Mouse (Mus musculus) Patski (cell line): ENCODE data around the gene Spata9. TPM values are rescaled to one million over a fixed set of nuclear protein-coding genes. Genes with fewer than 3 reads are reported as not detected.
A peak's percentile ranks its signal among the peaks of the same experiment; 100 is the strongest.

Source experiments
- ATAC-seq: fragments of 100-300 bp; one replicate; pipeline ENCODE4 v1.8.0; 2021
- CTCF ChIA-PET: fragments of 350-600 bp; sonication (Branson Sonifier 250); formaldehyde crosslinking; loops from one replicate; lab custom pipeline; 2022; ENCODE audit warnings: inconsistent platforms; lab: Charles Lee
- POLR2A ChIA-PET: fragments of 350-600 bp; sonication (Branson Sonifier 250); formaldehyde crosslinking; loops from one replicate; lab custom pipeline; 2022; ENCODE audit warnings: antibody characterized with exemption, inconsistent platforms; lab: Charles Lee
- DNase-seq: peaks from one replicate; pipeline ENCODE4 v3.0.0-alpha.2; 2011; ENCODE audit warnings: low read depth, low spot score
- H3K27me3 ChIP-seq: fragments of 371-371 bp; one replicate; pipeline ENCODE4 v1.5.1; 2021
- CTCF ChIP-seq: fragments of 100-300 bp; IDR thresholded peaks from one replicate; pipeline ENCODE4 v1.5.1; 2021
- in situ Hi-C: fragments of 300-500 bp; cut with MboI; formaldehyde crosslinking; loops from 3 replicates; pipeline ENCODE4 v1.11.1; 2018; ENCODE audit warnings: low pct_unique_long_range_greater_than_20kb, mixed read lengths
- polyA plus RNA-seq: library from polyadenylated mRNA; unstranded; gene quantifications from one replicate; pipeline ENCODE4 v1.2.3, GENCODE M21; 2021

The Spata9 gene
- polyA plus RNA-seq, 1 experiment from 2014 or later, result 1.7 TPM

GRCm38 (mm10) chr13:75981901-75982300 lies 15.0 kb downstream of the Spata9 start:
- ChIA-PET POLR2A (no interaction called here), CTCF (interaction anchor here (0.9 to 3.2 kb wide), 2 partner anchors 10 to 12 kb away, joined by 3 to 9 read pairs; no protein-coding TSS in a partner anchor)
- in situ Hi-C loops, result no loop called here
- DNase-seq, result no peak
- TF ChIP-seq CTCF, result peak; percentile 59
- no peaks in the 10 kb centered on the region for H3K27me3 ChIP-seq
- no peak for ATAC-seq

GRCm38 (mm10) chr13:75988096-75988495 lies 21.1 kb downstream of the Spata9 start:
- TF ChIP-seq CTCF, result no peak
- CTCF ChIA-PET, result no interaction called here
- DNase-seq, result no peak
- ATAC-seq, result no peak
- POLR2A ChIA-PET, result interaction anchor here (0.6 kb wide), 1 partner anchor 252 kb away, joined by 3 read pairs; no protein-coding TSS in a partner anchor
- no peaks in the 10 kb centered on the region for H3K27me3 ChIP-seq
- in situ Hi-C loops, result no loop called here

- ATAC-seq (peak; percentile 76), DNase-seq (peak; percentile 12)
- in situ Hi-C loops, result no loop called here
- POLR2A ChIA-PET, result no interaction called here
- H3K27me3 ChIP-seq, result no peaks in the 10 kb centered on the region
- CTCF ChIA-PET, result interaction anchor here (1.0 to 2.3 kb wide), 2 partner anchors 10 to 16 kb away, joined by 3 to 9 read pairs; no protein-coding TSS in a partner anchor
- TF ChIP-seq CTCF, result no peak
These were observed 25.4 kb downstream of the Spata9 start for GRCm38 (mm10) chr13:75992169-75993028.

GRCm38 (mm10) chr13:76003272-76003671 lies 36.3 kb downstream of the Spata9 start:
- ChIA-PET CTCF (no interaction called here), POLR2A (no interaction called here)
- in situ Hi-C loops, result no loop called here
- DNase-seq (no peak), ATAC-seq (no peak)
- no peak for TF ChIP-seq CTCF
- no peaks in the 10 kb centered on the region for H3K27me3 ChIP-seq

GRCm38 (mm10) chr13:76014511-76014910 lies 47.6 kb downstream of the Spata9 start:
- no peaks in the 10 kb centered on the region for H3K27me3 ChIP-seq
- in situ Hi-C loops, result loop anchor here (10.0 kb wide), 1 partner anchor 70 kb away; the partner anchor contains the start of gene Rhobtb3
- CTCF ChIA-PET, result no interaction called here
- POLR2A ChIA-PET, result no interaction called here
- TF ChIP-seq CTCF, result no peak
- ATAC-seq, result no peak
- DNase-seq, result no peak

GRCm38 (mm10) chr13:76017465-76017864 lies 50.5 kb downstream of the Spata9 start:
- no peak for TF ChIP-seq CTCF
- ChIA-PET CTCF (interaction anchor here (0.7 kb wide), 1 partner anchor 75 kb away, joined by 3 read pairs; no protein-coding TSS in a partner anchor), POLR2A (interaction anchor here (2.1 kb wide), 1 partner anchor 74 kb away, joined by 8 read pairs; no protein-coding TSS in a partner anchor)
- DNase-seq (no peak), ATAC-seq (no peak)
- in situ Hi-C loops, result loop anchor here (10.0 kb wide), 1 partner anchor 73 kb away; the partner anchor contains the start of gene Rhobtb3
- H3K27me3 ChIP-seq, result no peaks in the 10 kb centered on the region

- ChIA-PET POLR2A (interaction anchor here (2.1 kb wide), 1 partner anchor 75 kb away, joined by 8 read pairs; no protein-coding TSS in a partner anchor), CTCF (interaction anchor here (1.5 kb wide), 1 partner anchor 76 kb away, joined by 6 read pairs; no protein-coding TSS in a partner anchor)
- TF ChIP-seq CTCF, result no peak
- in situ Hi-C loops, result loop anchor here (10.0 kb wide), 1 partner anchor 73 kb away; the partner anchor contains the start of gene Rhobtb3
- DNase-seq (peak; percentile 71), ATAC-seq (peak; percentile 100)
- H3K27me3 ChIP-seq, result no peaks in the 10 kb centered on the region
These were observed 51.3 kb downstream of the Spata9 start, which contains the start of gene Rfesd for GRCm38 (mm10) chr13:76017974-76018843. TSS of gene Rfesd (minus strand) at chr13:76018719.

- no peak for TF ChIP-seq CTCF
- no peak for DNase-seq
- POLR2A ChIA-PET, result interaction anchor here (2.1 kb wide), 1 partner anchor 76 kb away, joined by 8 read pairs; no protein-coding TSS in a partner anchor
- H3K27me3 ChIP-seq, result no peaks in the 10 kb centered on the region
- ATAC-seq, result peak; percentile 22
- in situ Hi-C loops, result loop anchor here (10.0 kb wide), 1 partner anchor 74 kb away; the partner anchor contains the start of gene Rhobtb3
- CTCF ChIA-PET, result interaction anchor here (1.5 kb wide), 1 partner anchor 77 kb away, joined by 6 read pairs; no protein-coding TSS in a partner anchor
These were observed 52.0 kb downstream of the Spata9 start for GRCm38 (mm10) chr13:76018844-76019400.

GRCm38 (mm10) chr13:76021782-76022181 lies 54.8 kb downstream of the Spata9 start:
- H3K27me3 ChIP-seq, result no peaks in the 10 kb centered on the region
- POLR2A ChIA-PET, result no interaction called here
- no peak for ATAC-seq
- CTCF ChIA-PET, result interaction anchor here (0.7 to 2.0 kb wide), 6 partner anchors 30 to 795 kb away, joined by 3 to 6 read pairs (median 3); no protein-coding TSS in a partner anchor
- no peak for DNase-seq
- TF ChIP-seq CTCF, result peak; percentile 53
- in situ Hi-C loops, result loop anchor here (10.0 kb wide), 1 partner anchor 797 kb away; no protein-coding TSS in a partner anchor
